Mouse (Mus musculus) lung, embryonic 15.5 days (tissue): ENCODE results near the gene Astn1. TPM values are rescaled to one million over a fixed set of nuclear protein-coding genes. Genes with fewer than 3 reads are reported as not detected.

ENCODE experiments used
- ATAC-seq: fragments of 200-750 bp; cut with Nextera tagmentation; 2 replicates; pipeline ENCODE4 v1.8.0; 2017; ENCODE audit warnings: moderate number of reproducible peaks, borderline replicate concordance; ENCODE audit not compliant: low FRiP score, low TSS enrichment; ENCODE audit errors: extremely low read depth
- H3K27ac ChIP-seq: fragments of 300-500 bp; sonication (generic); 2 replicates; pipeline ENCODE4 v1.5.1; 2015; ENCODE audit warnings: moderate library complexity, mild to moderate bottlenecking, inconsistent platforms
- H3K27me3 ChIP-seq: fragments of 300-500 bp; sonication (generic); 2 replicates; pipeline ENCODE4 v1.6.1; 2015; ENCODE audit warnings: inconsistent platforms
- H3K36me3 ChIP-seq: fragments of 300-500 bp; sonication (generic); 2 replicates; pipeline ENCODE4 v1.6.1; 2015; ENCODE audit warnings: inconsistent platforms
- H3K4me1 ChIP-seq: fragments of 300-500 bp; sonication (generic); 2 replicates; pipeline ENCODE4 v1.6.1; 2015; ENCODE audit warnings: inconsistent platforms
- H3K4me2 ChIP-seq: fragments of 300-500 bp; sonication (generic); 2 replicates; pipeline ENCODE4 v1.6.1; 2015; ENCODE audit warnings: inconsistent platforms, mild to moderate bottlenecking, moderate library complexity
- H3K4me3 ChIP-seq: fragments of 300-500 bp; sonication (generic); 2 replicates; pipeline ENCODE4 v1.5.1; 2015; ENCODE audit warnings: mild to moderate bottlenecking, inconsistent platforms
- H3K9ac ChIP-seq: fragments of 300-500 bp; sonication (generic); 2 replicates; pipeline ENCODE4 v1.6.1; 2015; ENCODE audit warnings: inconsistent platforms
- H3K9me3 ChIP-seq: fragments of 300-500 bp; sonication (generic); 2 replicates; pipeline ENCODE4 v1.6.1; 2016; ENCODE audit warnings: inconsistent platforms
- WGBS: fragments of 180-500 bp; shearing (Covaris S2); methylation state at CpG from one replicate; pipeline ENCODE4 v1.1.7; 2015; 5-methylcytosine and 5-hydroxymethylcytosine counted together
- polyA plus RNA-seq: library from polyadenylated mRNA; unstranded; fragments of >200 nt; fragmentation: Nextera tagmentation; extraction: Ambion mirVana; gene quantifications from 2 replicates; pipeline ENCODE4 v1.2.1, GENCODE M21; 2015

The Astn1 gene
- polyA plus RNA-seq, 1 experiment from 2014 or later: 0.90 TPM

DNA sequence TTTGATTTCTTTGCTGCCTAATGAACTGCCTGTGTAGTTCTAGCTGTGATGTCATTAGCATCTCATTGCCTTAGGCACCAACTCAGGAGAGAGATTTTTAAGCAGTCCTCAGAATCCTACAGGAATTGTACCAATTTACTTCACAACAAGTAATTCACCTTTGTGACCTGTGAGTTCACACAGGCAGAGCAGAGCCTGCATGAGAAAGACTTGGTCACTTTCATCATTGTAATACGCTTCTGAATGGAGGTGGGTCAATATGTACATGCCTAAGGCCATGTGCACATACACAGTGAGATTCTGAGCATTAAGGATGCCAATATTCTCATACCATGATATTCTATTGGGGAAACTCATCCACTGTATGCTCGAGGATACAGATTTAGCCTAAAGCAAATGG is 290.7 kb downstream of the Astn1 start:
- Histone ChIP-seq H3K9ac (no peak overlapping the region), H3K4me3 (no peak overlapping the region), H3K4me2 (no peak overlapping the region), H3K36me3 (no peaks in the 10 kb centered on the region), H3K9me3 (no peaks in the 10 kb centered on the region), H3K4me1 (no peaks in the 10 kb centered on the region), H3K27ac (no peak overlapping the region), H3K27me3 (no peaks in the 10 kb centered on the region)
- 68% methylated on average over 2 of the region's 2 CpGs for WGBS
- ATAC-seq: no peak

DNA sequence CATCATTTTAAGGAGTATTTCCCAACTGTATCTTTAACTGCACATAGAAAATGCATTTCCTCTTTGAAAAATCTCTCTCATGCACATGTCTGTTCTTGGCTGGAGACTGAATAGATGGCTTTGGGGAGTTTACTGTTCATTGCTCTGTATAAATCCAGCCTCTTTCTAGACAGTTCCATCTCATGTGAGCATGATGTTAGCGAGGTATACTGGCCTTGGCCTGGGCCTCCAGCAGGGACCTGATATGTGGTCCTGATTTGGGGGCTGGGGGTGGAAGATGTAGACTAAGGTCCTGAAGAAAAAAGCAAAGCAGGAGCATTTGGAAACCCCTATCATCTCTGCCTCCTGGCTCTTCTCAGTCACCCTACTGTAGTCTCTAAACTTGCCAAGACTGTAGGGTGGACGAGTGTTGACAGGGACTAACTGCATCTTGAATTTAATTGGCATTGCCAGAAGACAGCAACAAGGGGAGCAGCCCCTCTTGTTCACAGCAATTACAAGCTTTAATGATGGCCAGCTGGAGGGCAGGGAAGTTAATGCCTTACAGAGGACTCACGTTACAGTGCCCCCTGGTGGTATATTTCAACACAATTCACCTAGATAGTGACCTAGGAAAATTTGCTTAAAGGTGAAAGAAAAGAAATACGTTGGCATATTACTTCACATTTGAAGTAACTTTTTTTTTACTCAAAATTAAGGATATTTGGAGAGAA is 291.9 kb downstream of the Astn1 start:
- Histone ChIP-seq H3K9ac (no peak overlapping the region), H3K4me1 (no peaks in the 10 kb centered on the region), H3K4me2 (no peak overlapping the region), H3K36me3 (no peaks in the 10 kb centered on the region), H3K27ac (no peak overlapping the region), H3K27me3 (no peaks in the 10 kb centered on the region), H3K9me3 (no peaks in the 10 kb centered on the region), H3K4me3 (no peak overlapping the region)
- no peak for ATAC-seq
- 27% methylated on average over 4 of the region's 4 CpGs for WGBS

- H3K4me1 ChIP-seq: no peaks in the 10 kb centered on the region
- 31% methylated on average over 3 of the region's 3 CpGs for WGBS
- no peak for ATAC-seq
- H3K9me3 ChIP-seq: no peaks in the 10 kb centered on the region
- H3K36me3 ChIP-seq: no peaks in the 10 kb centered on the region
- H3K4me3 ChIP-seq: no peak overlapping the region
- H3K27me3 ChIP-seq: no peaks in the 10 kb centered on the region
- H3K9ac ChIP-seq: no peak overlapping the region
- H3K4me2 ChIP-seq: no peak overlapping the region
- no peak overlapping the region for H3K27ac ChIP-seq
These were observed 292.6 kb downstream of the Astn1 start for GRCm38 (mm10) chr1:158654571-158655205.

- Histone ChIP-seq H3K4me1 (no peaks in the 10 kb centered on the region), H3K4me3 (no peak overlapping the region), H3K4me2 (no peak overlapping the region), H3K36me3 (no peaks in the 10 kb centered on the region), H3K27me3 (no peaks in the 10 kb centered on the region), H3K9ac (no peak overlapping the region), H3K27ac (no peak overlapping the region), H3K9me3 (no peaks in the 10 kb centered on the region)
- no peak for ATAC-seq
- 81% methylated on average over 6 of the region's 6 CpGs for WGBS
These were observed 294.9 kb downstream of the Astn1 start for GRCm38 (mm10) chr1:158656986-158657385.

- ATAC-seq: no peak
- Histone ChIP-seq H3K27me3 (no peaks in the 10 kb centered on the region), H3K4me3 (no peak overlapping the region), H3K9me3 (no peaks in the 10 kb centered on the region), H3K27ac (no peak overlapping the region), H3K9ac (no peak overlapping the region), H3K4me1 (no peaks in the 10 kb centered on the region), H3K4me2 (no peak overlapping the region), H3K36me3 (no peaks in the 10 kb centered on the region)
- 75% methylated on average over 3 of the region's 3 CpGs for WGBS
These were observed 303.9 kb downstream of the Astn1 start for GRCm38 (mm10) chr1:158666001-158666400.

DNA sequence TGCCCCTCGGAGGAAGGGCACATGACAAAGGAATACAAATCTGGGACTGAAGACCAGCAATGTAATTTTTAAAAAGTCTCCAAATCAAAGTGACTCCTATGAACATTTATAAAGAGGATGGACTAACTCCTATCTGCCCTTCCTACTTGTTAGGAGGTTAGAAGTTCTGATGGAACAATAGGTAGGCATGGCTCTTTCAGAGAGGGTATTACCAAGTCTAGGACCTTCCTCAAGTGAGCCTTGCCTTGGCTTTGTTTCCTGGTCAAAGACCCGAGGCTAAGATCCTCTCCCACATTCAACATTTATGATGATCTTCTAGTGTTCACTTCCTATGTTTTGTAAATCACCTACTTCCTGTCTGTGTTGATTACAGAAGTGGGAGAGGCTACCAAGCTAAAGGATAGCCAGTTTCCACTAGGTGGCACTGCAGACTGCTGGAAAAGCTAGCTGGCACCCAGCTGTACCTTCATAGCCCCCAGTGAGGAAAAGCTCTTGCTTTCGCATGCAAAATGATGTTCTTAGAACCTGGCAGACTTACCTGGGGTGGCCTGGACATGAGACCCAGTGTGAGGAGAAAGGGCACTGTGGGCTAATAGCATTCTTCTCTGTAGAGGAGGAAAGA is 308.0 kb downstream of the Astn1 start:
- Histone ChIP-seq H3K9ac (no peak overlapping the region), H3K36me3 (no peaks in the 10 kb centered on the region), H3K27me3 (no peaks in the 10 kb centered on the region), H3K27ac (no peak overlapping the region), H3K4me3 (no peak overlapping the region), H3K4me2 (no peak overlapping the region), H3K9me3 (no peaks in the 10 kb centered on the region), H3K4me1 (no peaks in the 10 kb centered on the region)
- peak; percentile 74; the same call in 1 of the 2 replicates for ATAC-seq
- 33% methylated on average over 3 of the region's 3 CpGs for WGBS

DNA sequence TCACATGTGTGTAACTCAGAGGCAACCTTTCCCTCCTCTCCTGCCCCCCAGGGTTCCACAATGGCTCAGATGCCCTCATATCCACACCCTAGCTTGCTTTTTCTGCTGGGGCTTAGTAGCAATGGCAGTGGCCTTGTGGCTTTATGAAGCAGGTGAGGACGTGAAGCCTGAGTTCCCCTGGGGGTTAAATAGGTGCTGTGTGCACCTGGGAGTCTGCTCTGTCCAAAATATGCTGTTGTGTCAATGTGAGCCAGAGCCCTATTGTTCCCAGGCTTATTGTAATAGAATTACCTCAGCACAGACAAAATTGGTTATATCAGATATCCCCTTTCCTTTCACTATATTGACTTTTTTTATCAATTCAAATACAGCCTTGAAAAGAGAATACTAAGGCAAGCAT is 325.7 kb downstream of the Astn1 start:
- WGBS: 45% methylated on average over 1 of the region's 1 CpGs
- H3K27ac ChIP-seq: no peak overlapping the region
- no peak overlapping the region for H3K9ac ChIP-seq
- H3K9me3 ChIP-seq: no peaks in the 10 kb centered on the region
- H3K4me3 ChIP-seq: no peak overlapping the region
- H3K4me1 ChIP-seq: no peaks in the 10 kb centered on the region
- no peak overlapping the region for H3K4me2 ChIP-seq
- ATAC-seq: no peak
- H3K27me3 ChIP-seq: no peaks in the 10 kb centered on the region
- H3K36me3 ChIP-seq: no peaks in the 10 kb centered on the region

DNA sequence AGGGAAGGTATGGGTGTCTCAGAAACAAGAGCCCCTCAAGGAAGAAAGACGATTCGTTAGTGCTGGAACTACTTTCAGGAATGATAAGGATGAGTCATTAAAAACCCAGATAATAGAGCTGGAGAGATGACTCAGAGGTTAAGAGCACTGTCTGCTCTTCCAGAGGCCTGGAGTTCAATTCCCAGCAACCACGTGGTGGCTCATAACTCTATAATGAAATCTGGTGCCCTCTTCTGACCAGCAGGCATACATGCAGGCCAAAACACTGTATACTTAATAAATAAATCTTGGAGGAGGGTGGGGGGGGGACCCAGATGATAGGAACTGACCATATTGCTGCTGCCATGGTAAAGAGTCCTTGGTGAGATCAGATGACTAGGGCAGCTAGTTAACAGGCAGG is 335.4 kb downstream of the Astn1 start:
- ATAC-seq: no peak
- WGBS: 45% methylated on average over 3 of the region's 3 CpGs

DNA sequence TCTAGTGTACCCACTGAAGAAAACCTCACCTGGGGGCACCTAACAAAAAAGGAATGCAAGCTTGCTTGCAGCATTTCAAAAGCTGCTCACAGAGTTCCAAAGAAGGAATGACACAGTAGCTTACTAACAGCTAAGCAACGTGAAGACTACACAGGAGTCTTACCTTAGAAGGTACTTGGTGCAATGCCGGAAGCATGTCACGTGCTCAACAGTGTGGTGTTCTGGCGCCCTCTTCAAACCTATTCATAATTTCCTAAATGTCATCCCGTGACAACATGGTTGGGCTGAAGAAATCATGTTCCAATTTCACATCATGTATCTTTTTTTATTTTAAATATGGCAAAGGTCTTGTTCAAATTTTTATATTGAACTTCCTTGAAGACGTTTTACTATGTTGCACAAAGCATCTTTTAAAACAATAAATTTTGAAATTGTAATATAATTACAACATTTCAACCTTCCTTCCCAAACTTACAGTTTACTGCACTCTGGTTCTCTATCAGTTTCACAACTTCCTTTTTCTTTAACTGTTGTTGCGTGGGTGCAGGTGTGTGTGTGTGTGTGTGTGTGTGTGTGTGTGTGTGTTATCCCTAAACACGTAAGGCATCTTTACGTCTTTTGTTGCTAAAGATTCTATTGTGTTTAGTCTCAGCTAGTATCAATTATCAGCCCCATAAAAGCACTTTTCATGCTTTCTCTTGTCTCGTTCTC is 335.9 kb downstream of the Astn1 start:
- ATAC-seq: no peak
- no peaks in the 10 kb centered on the region for H3K9me3 ChIP-seq
- H3K4me2 ChIP-seq: no peak overlapping the region
- no peaks in the 10 kb centered on the region for H3K4me1 ChIP-seq
- no peak overlapping the region for H3K9ac ChIP-seq
- H3K27me3 ChIP-seq: no peaks in the 10 kb centered on the region
- H3K27ac ChIP-seq: no peak overlapping the region
- 85% methylated on average over 10 of the region's 10 CpGs for WGBS
- H3K36me3 ChIP-seq: no peaks in the 10 kb centered on the region
- H3K4me3 ChIP-seq: no peak overlapping the region

More for the DNA sequence above, 335.4 kb downstream of the Astn1 start:
- Histone ChIP-seq H3K36me3 (no peaks in the 10 kb centered on the region), H3K4me1 (no peaks in the 10 kb centered on the region), H3K27me3 (no peaks in the 10 kb centered on the region), H3K9ac (no peak overlapping the region), H3K4me2 (no peak overlapping the region), H3K4me3 (no peak overlapping the region), H3K27ac (no peak overlapping the region), H3K9me3 (no peaks in the 10 kb centered on the region)

DNA sequence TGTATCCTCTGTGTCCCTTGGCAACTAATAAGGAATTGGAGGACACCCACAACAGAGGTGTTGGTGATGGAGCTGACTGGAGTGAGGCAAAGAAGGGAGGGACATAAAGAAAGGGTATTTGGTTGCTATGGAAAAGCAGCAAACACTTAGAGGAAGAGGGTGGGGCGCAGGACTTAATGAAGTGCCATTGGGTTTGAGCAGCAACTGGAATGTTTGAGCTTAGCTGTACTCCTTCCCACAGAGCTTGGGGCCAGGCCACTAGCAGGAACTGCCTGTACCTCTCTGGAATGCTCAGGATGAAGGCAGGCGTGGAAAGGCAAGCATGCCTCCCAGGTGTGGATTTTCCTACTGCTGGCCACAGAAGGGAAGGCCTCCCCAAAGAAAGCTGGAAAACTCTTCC is 337.2 kb downstream of the Astn1 start:
- WGBS: 55% methylated on average over 2 of the region's 2 CpGs
- H3K4me2 ChIP-seq: no peak overlapping the region
- H3K27ac ChIP-seq: peak overlapping the region; percentile 66
- H3K9me3 ChIP-seq: no peaks in the 10 kb centered on the region
- ATAC-seq: peak; percentile 87; the same call in 1 of the 2 replicates
- no peaks in the 10 kb centered on the region for H3K27me3 ChIP-seq
- no peaks in the 10 kb centered on the region for H3K4me1 ChIP-seq
- H3K36me3 ChIP-seq: no peaks in the 10 kb centered on the region
- H3K4me3 ChIP-seq: no peak overlapping the region
- no peak overlapping the region for H3K9ac ChIP-seq

DNA sequence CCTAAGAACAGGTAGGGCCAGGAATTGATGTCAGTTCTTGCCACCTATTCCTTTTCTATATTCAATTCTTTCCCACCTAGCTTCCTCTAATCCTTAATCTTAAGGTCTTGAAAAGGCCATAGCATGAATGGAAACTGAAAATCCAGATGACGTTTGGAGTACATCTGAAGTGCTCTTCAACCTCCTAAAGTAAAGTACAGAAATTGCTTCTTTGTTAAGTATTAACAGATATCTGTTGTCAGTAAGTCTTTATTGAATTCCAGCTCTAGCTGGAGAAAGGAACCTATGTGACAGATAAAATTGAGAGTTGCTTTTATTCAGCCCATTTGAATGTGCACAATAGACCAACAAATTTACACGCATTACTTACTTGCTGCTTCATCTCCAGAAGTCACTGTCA is 338.1 kb downstream of the Astn1 start:
- WGBS: 60% methylated on average over 2 of the region's 2 CpGs

GRCm38 (mm10) chr1:158701336-158701735 is 339.3 kb downstream of the Astn1 start:
- 36% methylated on average over 1 of the region's 1 CpGs for WGBS

More for the DNA sequence above, 338.1 kb downstream of the Astn1 start:
- no peak overlapping the region for H3K4me2 ChIP-seq
- H3K9me3 ChIP-seq: no peaks in the 10 kb centered on the region
- ATAC-seq: no peak
- no peaks in the 10 kb centered on the region for H3K4me1 ChIP-seq
- no peak overlapping the region for H3K9ac ChIP-seq
- no peak overlapping the region for H3K4me3 ChIP-seq
- H3K27ac ChIP-seq: peak overlapping the region; percentile 66
- H3K36me3 ChIP-seq: no peaks in the 10 kb centered on the region
- no peaks in the 10 kb centered on the region for H3K27me3 ChIP-seq

More at GRCm38 (mm10) chr1:158701336-158701735, 339.3 kb downstream of the Astn1 start:
- no peaks in the 10 kb centered on the region for H3K9me3 ChIP-seq
- no peak overlapping the region for H3K9ac ChIP-seq
- no peaks in the 10 kb centered on the region for H3K36me3 ChIP-seq
- H3K4me3 ChIP-seq: no peak overlapping the region
- no peak overlapping the region for H3K4me2 ChIP-seq
- H3K4me1 ChIP-seq: no peaks in the 10 kb centered on the region
- ATAC-seq: no peak
- H3K27ac ChIP-seq: no peak overlapping the region
- H3K27me3 ChIP-seq: no peaks in the 10 kb centered on the region
